Mouse (Mus musculus) E14TG2a.4 (cell line): ENCODE measurements at regions not wholly inside any gene's neighbourhood (a gene's known extent, or its start where the extent isn't known, plus 50 kb on each side); places are given as distances from the start of the nearest gene placed in this dataset.

Experiments used
- CTCF ChIP-seq: conservative IDR thresholded peaks from 2 replicates; pipeline ENCODE4 v1.5.1; 2014; ENCODE audit warnings: low read length
- POU5F1 ChIP-seq: IDR thresholded peaks from 2 replicates; pipeline ENCODE4 v1.6.1; 2014; ENCODE audit warnings: low read length, borderline replicate concordance

GRCm38 (mm10) chr6:51097488-51097887 is 335.0 kb upstream of the Nfe2l3 start:
- TF ChIP-seq CTCF (no peak), POU5F1 (no peak)
